Mouse (Mus musculus): ENCODE measurements around the gene Mbl2. TPM values are rescaled to one million over a fixed set of nuclear protein-coding genes. Genes with fewer than 3 reads are reported as not detected.
A peak's percentile ranks its signal among the peaks of the same experiment; 100 is the strongest.
"Not testable (repeated sequence)": the region's sequence is repeated elsewhere in the genome, so short reads cannot be mapped to it uniquely, and the experiment has no call there.

Gene Mbl2
- total and polyA plus RNA-seq, 2 experiments = 415 to 1,110 TPM

DNA sequence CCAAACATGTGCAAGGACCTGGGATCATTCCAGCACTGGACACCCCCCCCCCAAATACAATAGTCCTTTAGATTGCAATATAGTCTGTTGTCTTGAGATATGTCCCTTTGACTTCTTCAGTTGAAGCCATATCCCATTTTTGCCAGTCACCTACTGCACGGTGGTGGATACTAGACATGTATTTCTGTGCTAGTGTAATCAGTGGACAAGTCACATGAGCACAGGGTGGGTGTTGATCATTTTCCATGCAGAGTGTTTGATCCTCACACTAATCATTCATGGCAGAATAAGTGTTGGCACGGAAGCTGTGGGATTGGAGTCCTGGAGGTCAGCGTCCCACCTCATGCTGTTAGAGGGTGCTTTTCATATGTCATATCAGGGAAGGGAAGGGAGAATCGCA lies 26.9 kb upstream of the Mbl2 start:
- DNase-seq (ENCODE audit: extremely low read depth, low read depth, low spot score) = no peak
- H3K27me3 ChIP-seq (ENCODE audit: control insufficient read depth, insufficient read depth, low read length) = no peaks in the 10 kb centered on the region
- H3K4me1 ChIP-seq (ENCODE audit: control insufficient read depth, insufficient read depth, low read length) = peaks cover 7% of the 10 kb centered on the region
- H3K36me3 ChIP-seq (ENCODE audit: control insufficient read depth, insufficient read depth, low read length) = no peaks in the 10 kb centered on the region
- no peak for TF ChIP-seq CTCF (IDR thresholded peaks at IDR 0.05; ENCODE audit: low read depth, low read length)
- TF ChIP-seq POLR2A (IDR thresholded peaks at IDR 0.05; ENCODE audit: extremely low read depth, insufficient read depth, low read length) = no peak
- H3K4me3 ChIP-seq (ENCODE audit: insufficient read depth, low read depth, low read length) = no peak overlapping the region
- 82% methylated on average over 4 of the region's 4 CpGs for WGBS
- H3K79me2 ChIP-seq (ENCODE audit: control insufficient read depth, insufficient read depth, low read length) = no peaks in the 10 kb centered on the region
- H3K9ac ChIP-seq (ENCODE audit: low read depth, low read length) = no peak overlapping the region
- no peak overlapping the region for H3K27ac ChIP-seq (replicated peaks; ENCODE audit: insufficient read depth, low read depth, low read length)

DNA sequence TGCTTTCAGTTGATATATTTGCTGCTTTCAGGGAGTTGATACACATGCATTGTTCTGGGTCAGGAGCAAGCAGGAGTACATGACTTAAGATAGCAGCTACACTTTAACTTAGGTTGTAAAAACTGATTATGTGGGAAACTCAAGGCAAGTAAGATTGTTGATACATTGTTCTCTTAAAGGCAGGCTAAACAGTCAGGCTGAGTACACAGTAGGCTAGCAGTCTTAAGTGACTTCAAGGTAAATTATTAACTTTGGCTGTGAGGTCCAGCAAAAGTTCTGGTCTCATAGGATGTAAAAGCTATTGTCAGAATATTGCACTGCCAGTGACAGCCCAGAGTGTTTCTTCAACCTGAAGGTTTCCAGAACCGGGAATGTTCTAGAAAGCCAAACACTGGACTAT lies 25.8 kb upstream of the Mbl2 start:
- no peaks in the 10 kb centered on the region for H3K79me2 ChIP-seq (ENCODE audit: control insufficient read depth, insufficient read depth, low read length)

DNA sequence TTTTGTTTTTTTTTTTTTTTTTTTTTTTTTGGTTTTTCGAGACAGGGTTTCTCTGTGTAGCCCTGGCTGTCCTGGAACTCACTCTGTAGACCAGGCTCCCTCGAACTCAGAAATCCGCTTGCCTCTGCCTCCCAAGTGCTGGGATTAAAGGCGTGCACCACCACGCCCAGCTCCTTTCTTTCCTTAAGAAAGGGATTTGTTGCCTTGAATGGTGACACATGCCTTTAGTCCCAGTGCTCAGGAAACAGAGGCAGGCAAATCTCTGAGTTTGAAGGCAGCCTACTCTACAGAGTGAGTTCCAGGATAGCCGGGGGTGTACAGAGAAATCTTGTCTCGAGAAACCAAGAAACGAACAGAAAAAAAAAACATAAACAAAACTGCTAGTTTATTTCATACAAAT lies 23.7 kb upstream of the Mbl2 start:
- H3K79me2 ChIP-seq (ENCODE audit: control insufficient read depth, insufficient read depth, low read length); H3K36me3 ChIP-seq (ENCODE audit: control insufficient read depth, insufficient read depth, low read length); H3K4me1 ChIP-seq (ENCODE audit: control insufficient read depth, insufficient read depth, low read length); H3K9ac ChIP-seq (ENCODE audit: low read depth, low read length); DNase-seq (ENCODE audit: extremely low read depth, low read depth, low spot score); H3K4me3 ChIP-seq (ENCODE audit: insufficient read depth, low read depth, low read length); H3K27ac ChIP-seq (replicated peaks; ENCODE audit: insufficient read depth, low read depth, low read length); H3K27me3 ChIP-seq (ENCODE audit: control insufficient read depth, insufficient read depth, low read length): not testable (repeated sequence)
- WGBS = 82% methylated on average over 8 of the region's 8 CpGs

More for the DNA sequence above, 25.8 kb upstream of the Mbl2 start:
- H3K27ac ChIP-seq (replicated peaks; ENCODE audit: insufficient read depth, low read depth, low read length) = no peak overlapping the region
- no peak for TF ChIP-seq CTCF (IDR thresholded peaks at IDR 0.05; ENCODE audit: low read depth, low read length)
- TF ChIP-seq POLR2A (IDR thresholded peaks at IDR 0.05; ENCODE audit: extremely low read depth, insufficient read depth, low read length) = no peak
- H3K4me1 ChIP-seq (ENCODE audit: control insufficient read depth, insufficient read depth, low read length) = peaks cover 2% of the 10 kb centered on the region; the same call in 1 of the 2 replicates
- no peaks in the 10 kb centered on the region for H3K27me3 ChIP-seq (ENCODE audit: control insufficient read depth, insufficient read depth, low read length)
- H3K36me3 ChIP-seq (ENCODE audit: control insufficient read depth, insufficient read depth, low read length) = no peaks in the 10 kb centered on the region
- H3K4me3 ChIP-seq (ENCODE audit: insufficient read depth, low read depth, low read length) = no peak overlapping the region
- no peak overlapping the region for H3K9ac ChIP-seq (ENCODE audit: low read depth, low read length)
- DNase-seq (ENCODE audit: extremely low read depth, low read depth, low spot score) = peak; percentile 60
- WGBS = 25% methylated on average over 1 of the region's 1 CpGs

DNA sequence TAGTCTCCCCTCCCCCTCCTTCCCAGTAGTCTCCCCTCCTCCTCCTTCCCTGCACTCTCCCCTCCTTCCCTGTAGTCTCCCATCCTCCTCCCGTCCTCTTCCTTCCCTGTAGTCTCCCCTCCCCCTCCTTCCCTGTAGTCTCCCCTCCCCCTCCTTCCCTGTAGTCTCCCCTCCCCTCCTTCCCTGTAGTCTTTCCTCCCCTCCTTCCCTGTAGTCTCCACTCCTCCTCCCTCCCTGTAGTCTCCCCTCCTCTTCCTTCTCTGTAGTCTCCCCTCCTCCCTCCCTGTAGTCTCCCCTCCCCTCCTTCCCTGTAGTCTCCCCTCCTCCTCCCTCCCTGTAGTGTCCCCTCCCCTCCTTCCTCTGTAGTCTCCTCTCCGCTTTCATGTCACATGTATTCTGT lies 18.7 kb upstream of the Mbl2 start:
- H3K36me3 ChIP-seq (ENCODE audit: control insufficient read depth, insufficient read depth, low read length) = no peaks in the 10 kb centered on the region
- no peak overlapping the region for H3K27ac ChIP-seq (replicated peaks; ENCODE audit: insufficient read depth, low read depth, low read length)
- H3K9ac ChIP-seq (ENCODE audit: low read depth, low read length) = no peak overlapping the region
- DNase-seq (ENCODE audit: extremely low read depth, low read depth, low spot score) = no peak
- WGBS = 67% methylated on average over 2 of the region's 2 CpGs
- no peak for TF ChIP-seq CTCF (IDR thresholded peaks at IDR 0.05; ENCODE audit: low read depth, low read length)
- no peak for TF ChIP-seq POLR2A (IDR thresholded peaks at IDR 0.05; ENCODE audit: extremely low read depth, insufficient read depth, low read length)
- H3K27me3 ChIP-seq (ENCODE audit: control insufficient read depth, insufficient read depth, low read length) = no peaks in the 10 kb centered on the region
- H3K4me1 ChIP-seq (ENCODE audit: control insufficient read depth, insufficient read depth, low read length) = no peaks in the 10 kb centered on the region
- no peaks in the 10 kb centered on the region for H3K79me2 ChIP-seq (ENCODE audit: control insufficient read depth, insufficient read depth, low read length)
- no peak overlapping the region for H3K4me3 ChIP-seq (ENCODE audit: insufficient read depth, low read depth, low read length)

DNA sequence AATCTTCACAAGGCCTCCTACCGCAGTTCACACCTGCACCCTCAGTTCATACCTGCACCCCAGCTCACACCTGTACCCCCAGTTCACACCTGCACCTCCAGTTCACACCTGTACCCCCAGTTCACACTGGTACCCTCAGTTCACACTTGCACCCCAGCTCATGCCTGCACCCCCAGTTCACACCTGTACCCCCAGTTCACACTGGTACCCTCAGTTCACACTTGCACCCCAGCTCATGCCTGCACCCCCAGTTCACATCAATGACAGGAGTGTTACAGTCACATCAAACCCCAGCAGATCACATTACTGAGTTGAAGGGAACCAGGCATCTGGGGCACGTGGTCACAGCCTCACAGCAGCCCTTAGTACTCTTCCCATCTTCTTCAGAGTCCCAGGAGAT lies 17.0 kb upstream of the Mbl2 start:
- not testable (repeated sequence) for H3K36me3 ChIP-seq (ENCODE audit: control insufficient read depth, insufficient read depth, low read length); H3K4me3 ChIP-seq (ENCODE audit: insufficient read depth, low read depth, low read length); DNase-seq (ENCODE audit: extremely low read depth, low read depth, low spot score)

DNA sequence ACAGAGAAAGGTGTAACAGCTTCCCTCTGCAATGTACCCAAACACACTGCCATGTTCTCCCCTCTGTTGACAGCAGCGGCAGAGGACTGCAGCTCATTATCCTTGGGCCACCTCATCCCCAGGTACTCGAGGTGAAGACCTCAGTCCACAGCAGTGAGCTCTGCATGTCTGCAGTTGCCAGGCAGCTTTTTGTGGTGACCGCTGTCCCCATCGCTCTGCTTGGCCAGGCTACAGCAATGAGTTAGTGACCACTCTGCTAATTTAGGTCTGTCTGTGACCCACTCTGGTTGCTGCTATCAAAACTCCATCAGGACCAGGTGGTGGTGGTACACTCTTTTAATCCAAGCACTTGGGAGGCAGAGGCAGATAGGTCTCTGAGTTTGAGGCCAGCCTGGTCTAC lies 16.6 kb upstream of the Mbl2 start:
- TF ChIP-seq CTCF (IDR thresholded peaks at IDR 0.05; ENCODE audit: low read depth, low read length) = no peak
- TF ChIP-seq POLR2A (IDR thresholded peaks at IDR 0.05; ENCODE audit: extremely low read depth, insufficient read depth, low read length) = no peak
- Histone ChIP-seq H3K4me1 (ENCODE audit: control insufficient read depth, insufficient read depth, low read length) (peaks cover 6% of the 10 kb centered on the region), H3K4me3 (ENCODE audit: insufficient read depth, low read depth, low read length) (no peak overlapping the region), H3K79me2 (ENCODE audit: control insufficient read depth, insufficient read depth, low read length) (no peaks in the 10 kb centered on the region), H3K9ac (ENCODE audit: low read depth, low read length) (no peak overlapping the region), H3K27me3 (ENCODE audit: control insufficient read depth, insufficient read depth, low read length) (no peaks in the 10 kb centered on the region), H3K27ac (replicated peaks; ENCODE audit: insufficient read depth, low read depth, low read length) (no peak overlapping the region), H3K36me3 (ENCODE audit: control insufficient read depth, insufficient read depth, low read length) (no peaks in the 10 kb centered on the region)
- DNase-seq (ENCODE audit: extremely low read depth, low read depth, low spot score) = no peak
- 79% methylated on average over 4 of the region's 4 CpGs for WGBS

More for the DNA sequence above, 17.0 kb upstream of the Mbl2 start:
- H3K4me1 ChIP-seq (ENCODE audit: control insufficient read depth, insufficient read depth, low read length); H3K27me3 ChIP-seq (ENCODE audit: control insufficient read depth, insufficient read depth, low read length); H3K9ac ChIP-seq (ENCODE audit: low read depth, low read length); H3K79me2 ChIP-seq (ENCODE audit: control insufficient read depth, insufficient read depth, low read length); H3K27ac ChIP-seq (replicated peaks; ENCODE audit: insufficient read depth, low read depth, low read length): not testable (repeated sequence)
- WGBS = 84% methylated on average over 2 of the region's 2 CpGs
